Mouse (Mus musculus): Measurements from ENCODE around the gene Itsn1.

Gene Itsn1

GRCm38 (mm10) chr16:91729066-91729482 is at the start of gene Itsn1:
TSS of gene Itsn1 (plus strand) at chr16:91729281.
- peak; percentile 96 to 98 for DNase-seq (ENCODE audit: low spot score in 2 of 2)

DNA sequence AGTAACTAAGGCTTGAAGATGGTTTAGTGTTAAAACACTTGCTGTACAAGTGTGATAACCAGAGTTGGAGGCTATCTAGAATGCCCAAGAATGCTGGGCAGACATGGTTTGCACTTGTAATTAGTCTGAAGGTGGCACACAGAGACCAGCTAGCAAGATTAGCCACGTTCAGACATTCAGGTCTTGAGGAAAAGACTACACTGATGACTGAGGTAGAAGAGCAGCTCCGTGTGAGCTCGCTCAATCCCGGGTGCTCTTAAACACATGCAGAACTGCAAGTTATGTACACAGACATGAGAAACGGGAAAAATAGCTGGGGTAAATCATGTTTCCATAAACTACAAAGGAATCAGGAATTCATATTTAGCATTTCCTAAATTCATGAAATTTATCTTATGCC is 48.4 kb upstream of the Itsn1 start:
- DNase-seq (ENCODE audit: low spot score in 2 of 2) = no peak

- DNase-seq (ENCODE audit: low spot score in 2 of 2) = no peak
Measured at GRCm38 (mm10) chr16:91685526-91685925, 43.6 kb upstream of the Itsn1 start.

- DNase-seq (ENCODE audit: low spot score in 2 of 2) = no peak
Measured at GRCm38 (mm10) chr16:91686369-91686768, 42.7 kb upstream of the Itsn1 start.

DNA sequence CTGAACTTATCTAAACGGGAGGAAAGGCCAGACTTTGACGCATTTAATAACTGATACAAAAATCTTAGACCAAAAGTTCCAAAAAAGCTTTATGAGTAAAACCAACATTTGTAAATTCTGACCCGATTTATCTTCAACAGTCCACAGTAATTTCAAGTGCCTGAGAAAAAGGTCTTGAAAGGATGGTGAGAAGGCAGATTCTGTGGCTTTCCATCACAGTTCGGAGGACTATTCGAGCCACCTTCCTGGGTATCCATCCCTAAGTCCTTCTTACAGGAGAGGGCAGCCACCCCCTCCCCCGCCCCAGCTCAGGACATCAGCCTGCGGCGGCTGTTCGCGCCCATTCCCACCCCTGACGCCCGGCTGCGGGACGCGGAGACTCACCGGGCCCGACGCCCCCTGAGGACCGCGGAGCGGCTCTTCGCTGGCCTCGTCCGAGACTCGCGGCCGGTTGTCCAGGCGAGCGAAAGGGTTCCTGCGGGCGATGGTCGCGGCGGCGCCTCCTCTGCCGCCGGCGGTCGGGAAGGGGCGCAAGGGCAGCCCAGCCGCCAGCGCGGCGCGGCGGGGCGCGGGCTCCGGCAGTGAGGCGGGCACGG is 41.0 kb upstream of the Itsn1 start:
- DNase-seq (ENCODE audit: low spot score in 2 of 2) = no peak

- DNase-seq (ENCODE audit: low spot score in 2 of 2) = peak; percentile 78 to 90
Measured at GRCm38 (mm10) chr16:91688619-91689334, 40.3 kb upstream of the Itsn1 start, which contains the start of gene Donson. TSS of gene Donson (minus strand) at chr16:91688770.

GRCm38 (mm10) chr16:91689791-91690190 is 39.3 kb upstream of the Itsn1 start:
- DNase-seq (ENCODE audit: low spot score in 2 of 2) = no peak

DNA sequence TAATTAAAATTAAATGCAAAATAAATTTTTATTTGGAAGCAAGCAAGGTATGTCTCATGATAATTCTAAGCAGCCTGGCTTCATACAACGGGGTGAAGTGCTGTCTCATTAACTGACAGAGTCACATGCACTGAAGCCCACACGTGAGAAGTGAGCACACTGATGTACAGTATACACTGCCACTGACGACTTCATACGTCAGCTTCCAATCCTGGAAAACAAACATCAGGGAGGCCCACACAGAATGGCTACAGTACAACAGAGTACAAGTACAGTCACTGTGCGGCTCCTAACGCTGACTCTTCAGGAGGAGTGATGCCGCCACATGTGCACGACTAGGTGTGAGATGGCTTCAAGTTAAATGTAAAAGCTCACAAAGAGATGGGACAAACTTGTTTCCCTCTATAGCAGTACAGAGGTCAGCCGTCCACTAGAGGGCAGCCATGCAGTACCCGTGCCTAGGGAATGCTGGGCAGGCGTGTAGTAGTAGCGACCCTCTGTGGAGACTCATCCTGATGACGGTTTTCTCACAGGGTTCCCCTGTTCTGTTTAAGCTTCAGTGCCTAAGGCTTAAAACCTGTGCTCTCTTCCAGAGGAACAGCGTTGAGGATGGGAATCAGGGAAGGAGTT is 34.5 kb upstream of the Itsn1 start:
- peak; percentile 47 to 64 for DNase-seq (ENCODE audit: low spot score in 2 of 2)

GRCm38 (mm10) chr16:91695108-91695755 is 33.8 kb upstream of the Itsn1 start:
- DNase-seq (ENCODE audit: low spot score in 2 of 2) = no peak

- no peak for DNase-seq (ENCODE audit: low spot score in 2 of 2)
Measured at GRCm38 (mm10) chr16:91698995-91699394, 30.1 kb upstream of the Itsn1 start.

GRCm38 (mm10) chr16:91701908-91702307 is 27.2 kb upstream of the Itsn1 start:
- no peak for DNase-seq (ENCODE audit: low spot score in 2 of 2)

DNA sequence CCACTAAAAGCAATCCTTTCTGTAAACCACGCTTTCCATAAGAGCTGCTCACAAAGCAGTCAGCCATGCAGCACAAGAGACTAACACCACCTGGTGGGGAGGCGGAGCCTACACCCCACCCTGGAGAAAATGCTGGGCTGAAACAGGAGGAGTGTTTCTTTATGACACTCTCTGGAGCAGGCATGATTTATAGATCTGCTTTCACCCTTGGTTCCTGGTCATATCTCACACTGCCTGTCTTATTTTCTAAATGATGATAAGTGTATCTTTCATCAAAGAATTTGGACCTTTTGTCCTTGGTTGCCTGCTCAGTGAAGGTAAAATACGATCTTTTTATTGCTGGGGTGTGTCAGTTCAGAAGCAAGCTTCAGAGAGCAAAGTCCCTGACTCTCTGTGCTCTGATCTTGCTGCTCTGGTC is 26.3 kb upstream of the Itsn1 start:
- DNase-seq (ENCODE audit: low spot score in 2 of 2) = no peak

- peak in 1 of 2 experiments; percentile 30 for DNase-seq (ENCODE audit: low spot score in 2 of 2)
Measured at GRCm38 (mm10) chr16:91704603-91705340, 24.3 kb upstream of the Itsn1 start.

GRCm38 (mm10) chr16:91710241-91710640 is 18.8 kb upstream of the Itsn1 start:
- DNase-seq (ENCODE audit: low spot score in 2 of 2) = no peak

DNA sequence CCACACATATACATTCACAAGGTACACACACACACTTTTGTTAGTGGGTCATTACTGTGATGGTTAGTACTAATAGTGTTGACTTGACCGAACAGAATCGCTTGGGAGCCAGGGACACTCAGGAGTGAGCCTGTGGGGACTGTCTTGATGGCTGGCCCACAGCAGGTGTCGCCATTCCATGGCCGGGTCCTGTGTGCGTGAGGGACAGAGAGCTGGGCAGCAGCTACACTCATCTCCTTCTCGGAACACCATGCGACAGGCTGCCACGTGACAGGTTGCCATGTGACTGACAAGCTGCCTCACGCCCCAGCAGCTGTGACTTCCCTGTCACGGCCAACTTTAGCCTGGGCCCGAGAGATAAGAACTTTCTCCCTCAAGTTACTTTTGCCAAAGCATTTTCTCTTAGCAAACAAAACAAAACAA is 12.1 kb upstream of the Itsn1 start:
- DNase-seq (ENCODE audit: low spot score in 2 of 2) = no peak

- DNase-seq (ENCODE audit: low spot score in 2 of 2) = no peak
Measured at GRCm38 (mm10) chr16:91717399-91717798, 11.7 kb upstream of the Itsn1 start.

DNA sequence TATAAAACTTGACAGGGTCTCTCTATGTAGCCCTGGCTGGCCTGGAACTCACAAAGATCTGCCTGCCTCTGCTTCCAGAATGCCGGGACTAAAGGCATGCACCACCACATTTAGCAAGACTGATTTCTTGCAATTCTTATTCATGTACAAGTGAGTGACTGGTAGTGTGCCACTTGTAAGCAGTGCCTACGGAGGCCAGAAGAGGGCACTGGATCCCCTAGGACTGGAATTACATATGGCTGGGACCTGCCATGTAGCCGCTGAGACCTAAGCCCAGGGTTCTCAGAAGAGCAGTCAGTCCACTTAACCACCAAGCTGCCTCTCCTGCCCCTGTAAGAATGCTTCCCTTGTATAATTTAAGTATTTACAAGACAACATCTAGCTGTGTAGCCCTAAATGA is 4.8 kb upstream of the Itsn1 start:
- DNase-seq (ENCODE audit: low spot score in 2 of 2) = no peak

DNA sequence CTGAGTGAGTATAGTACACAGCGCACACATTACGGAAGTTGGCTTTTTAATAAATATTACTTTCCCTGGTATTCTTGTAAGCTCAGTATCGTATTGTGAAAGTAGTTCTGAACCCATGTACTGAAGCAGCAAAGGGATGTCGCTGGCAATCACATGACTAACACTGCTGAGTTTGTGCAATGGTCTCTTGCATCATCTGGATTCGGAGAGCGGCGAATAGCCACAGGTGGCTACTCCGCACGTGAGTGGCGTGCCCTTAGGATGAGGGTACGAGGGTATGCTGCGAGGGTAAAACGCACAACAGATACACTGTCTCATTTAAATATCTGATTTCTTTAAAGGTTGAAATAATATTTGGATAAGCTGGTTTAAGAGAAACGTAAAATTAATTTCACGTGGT is 1.6 kb upstream of the Itsn1 start:
- DNase-seq (ENCODE audit: low spot score in 2 of 2) = no peak

DNA sequence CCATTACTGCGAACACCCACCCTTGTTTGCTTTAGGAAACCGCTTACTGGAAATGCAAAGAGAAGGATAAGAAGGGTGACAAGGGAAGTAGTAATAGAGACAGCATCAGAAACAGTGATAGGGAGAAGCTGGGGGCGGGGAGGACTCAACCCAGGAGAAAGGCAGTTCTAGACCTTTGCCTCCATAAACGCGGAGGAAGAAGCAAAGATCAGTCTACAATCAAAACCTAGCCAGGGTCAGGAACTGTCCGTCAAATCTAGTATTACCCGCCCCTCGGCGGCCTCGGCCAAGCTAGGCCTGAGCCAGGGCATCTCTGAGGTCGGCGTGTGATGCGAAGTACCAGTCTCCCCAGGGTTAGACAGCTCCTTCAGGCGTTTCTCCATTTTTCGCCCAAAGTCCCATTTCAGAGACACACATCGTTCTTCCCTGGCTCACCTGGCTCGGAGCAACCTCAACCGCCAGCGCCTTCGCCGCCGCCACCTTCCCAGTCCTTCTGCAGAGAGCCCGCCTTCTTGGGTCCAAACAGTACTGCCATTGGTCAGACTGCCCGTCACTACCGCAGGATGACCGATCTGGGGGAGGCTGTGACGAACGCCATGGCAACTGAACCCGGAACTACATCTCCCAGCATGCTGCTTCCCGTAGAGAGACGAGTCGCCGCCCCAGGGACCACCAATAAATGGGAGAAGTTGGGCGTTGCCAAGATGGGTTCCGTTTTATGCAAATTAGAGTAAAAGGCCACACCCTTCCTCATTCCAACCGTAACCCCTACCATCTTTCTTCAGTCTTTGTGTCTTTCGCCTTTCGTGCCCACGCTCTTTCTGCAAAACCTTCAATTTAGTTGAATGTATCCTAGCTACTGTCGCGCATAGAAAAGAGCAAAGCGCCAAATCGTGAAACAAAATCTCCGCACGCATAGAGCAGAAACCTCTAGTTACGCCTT is 687 bp upstream of the Itsn1 start, which contains the start of gene Cryzl1:
TSS of gene Cryzl1 (minus strand) at position 853 of the 943 bp plus-strand sequence.
- DNase-seq (ENCODE audit: low spot score in 2 of 2) = peak; percentile 96 to 98

GRCm38 (mm10) chr16:91729821-91730441 is 850 bp downstream of the Itsn1 start:
- DNase-seq (ENCODE audit: low spot score in 2 of 2) = peak; percentile 27 to 34
